Mouse (Mus musculus) left cerebral cortex, postnatal 4 days (tissue): Measurements from ENCODE around the gene Vinac1. TPM values are rescaled to one million over a fixed set of nuclear protein-coding genes. Genes with fewer than 3 reads are reported as not detected.

Experiments used
- DNase-seq: peaks from one replicate; pipeline ENCODE4 v3.0.0-alpha.2; 2022
- intact Hi-C: fragments of 180-260 bp; cut with DNase I; formaldehyde crosslinking; loops from one replicate; pipeline ENCODE4 v1.15.1; 2025
- total RNA-seq, 2 experiments: library from RNA; stranded (reverse); gene quantifications; 2 replicates each; pipeline ENCODE4 v1.2.3; 2021

The Vinac1 gene
- under 1 TPM; 0.18 to 0.36 TPM for total RNA-seq

DNA sequence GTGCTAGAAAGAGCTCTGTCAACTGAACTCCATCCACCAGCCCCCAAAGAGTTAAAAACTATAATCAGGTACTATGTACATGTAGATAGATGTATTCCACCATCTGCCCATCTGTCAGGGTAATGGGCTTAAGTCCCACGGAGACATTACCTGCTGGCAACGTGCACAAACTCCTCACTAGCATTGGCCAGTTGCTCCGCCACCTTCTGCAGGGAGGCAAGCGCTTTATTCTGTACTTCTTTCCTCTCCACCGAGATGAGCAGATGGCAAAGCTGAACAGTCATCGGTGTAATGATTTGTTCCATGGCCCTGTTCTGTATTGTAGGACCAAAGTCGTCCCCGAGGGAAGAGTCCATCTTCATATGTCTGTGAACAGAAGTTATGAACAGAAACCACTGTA lies at the start of gene Vinac1:
Vinac1 (minus strand) TSS at position 362 of the 400 bp plus-strand sequence.
- no peak for DNase-seq
- intact Hi-C loops: no loop called here

DNA sequence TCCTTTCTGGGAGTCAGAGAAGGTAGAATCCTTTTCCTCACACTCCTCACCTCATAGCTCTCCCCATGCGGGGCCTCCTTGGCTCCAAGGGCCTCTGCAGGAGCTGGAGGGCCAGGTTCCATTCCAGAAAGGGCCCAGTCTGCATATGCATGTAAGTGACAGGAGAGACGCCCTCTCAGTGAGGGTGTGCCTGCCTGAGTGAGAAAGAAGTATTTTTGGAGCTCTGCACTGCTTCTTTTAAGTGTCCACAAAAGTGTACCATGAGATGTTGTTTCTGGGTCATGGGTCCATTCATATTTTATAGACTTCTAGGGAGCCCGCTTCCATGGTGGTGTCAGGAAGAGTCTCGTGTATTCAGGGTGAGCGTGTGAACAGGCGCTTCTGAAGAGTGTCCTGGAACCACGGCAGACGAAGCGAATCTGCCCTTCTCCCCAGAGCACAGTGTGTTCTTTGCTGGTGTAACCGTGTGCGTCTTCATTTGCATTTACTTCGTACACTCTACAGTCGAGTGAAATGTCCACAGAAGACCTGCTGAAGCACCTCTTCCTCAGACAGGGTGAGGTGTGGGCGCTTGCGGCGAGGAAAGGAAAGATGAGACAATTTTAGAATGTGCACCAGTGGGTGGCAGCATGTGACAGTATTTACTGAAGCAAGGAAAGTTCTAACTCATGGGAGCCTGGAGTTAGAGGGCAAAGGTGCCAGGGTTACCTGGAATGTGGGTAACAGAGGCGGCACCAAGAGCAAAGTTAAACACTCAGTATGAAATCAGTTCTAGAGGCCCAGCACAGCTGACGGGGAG lies 46.2 kb upstream of the Vinac1 start:
- intact Hi-C loops: no loop called here
- DNase-seq: no peak

DNA sequence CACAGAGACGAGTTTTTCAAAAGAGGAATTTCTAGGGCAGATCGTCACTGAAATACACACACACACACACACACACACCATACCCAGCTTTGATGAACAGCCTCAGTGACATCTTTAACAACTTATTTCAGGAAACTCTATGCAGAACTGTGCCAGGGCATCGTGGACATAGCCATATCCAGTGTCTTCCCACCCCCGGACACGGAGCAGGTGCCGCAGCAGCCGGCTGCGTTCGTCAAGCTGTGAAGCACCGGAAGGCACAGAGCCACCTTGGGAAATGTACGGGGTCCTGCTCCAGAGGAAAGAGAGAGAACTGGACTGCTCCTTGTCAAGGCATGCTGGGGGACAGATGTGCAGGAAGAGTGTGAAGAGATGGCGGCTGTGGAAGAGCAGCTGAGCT lies 44.8 kb upstream of the Vinac1 start:
- DNase-seq: no peak

GRCm38 (mm10) chr2:129090370-129090769 lies 42.4 kb upstream of the Vinac1 start:
- intact Hi-C loops: no loop called here
- DNase-seq: no peak

More for the DNA sequence above, 44.8 kb upstream of the Vinac1 start:
- intact Hi-C loops: no loop called here

GRCm38 (mm10) chr2:129087520-129087919 lies 39.5 kb upstream of the Vinac1 start:
- DNase-seq: no peak
- intact Hi-C loops: no loop called here

DNA sequence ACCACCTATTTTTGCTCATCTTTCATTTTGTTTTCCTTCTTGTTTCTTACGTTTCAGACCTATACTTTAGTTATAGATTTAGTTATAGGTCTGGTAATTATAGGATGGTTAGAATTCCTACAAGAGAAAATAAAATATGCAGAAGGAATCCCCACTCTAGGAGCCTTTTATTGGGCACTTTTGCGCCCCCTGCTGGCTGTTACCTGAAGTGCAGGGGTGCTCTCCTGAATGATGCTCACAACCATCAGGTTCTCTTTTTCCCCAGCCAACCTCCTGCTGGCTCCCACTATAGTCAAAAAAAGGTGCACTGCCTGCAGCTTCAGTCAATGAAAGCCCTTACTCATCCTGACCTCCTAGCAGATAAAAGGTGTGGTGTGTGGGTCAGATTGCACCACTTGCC lies 37.0 kb upstream of the Vinac1 start:
- no peak for DNase-seq
- intact Hi-C loops: no loop called here

- intact Hi-C loops: no loop called here
- no peak for DNase-seq
Observed at GRCm38 (mm10) chr2:129083514-129083913, 35.5 kb upstream of the Vinac1 start.

- intact Hi-C loops: no loop called here
- no peak for DNase-seq
Observed at GRCm38 (mm10) chr2:129081097-129081496, 33.1 kb upstream of the Vinac1 start.

GRCm38 (mm10) chr2:129079194-129079593 lies 31.2 kb upstream of the Vinac1 start:
- DNase-seq: no peak
- intact Hi-C loops: no loop called here

- intact Hi-C loops: no loop called here
- DNase-seq: peak; percentile 25
Observed at GRCm38 (mm10) chr2:129078313-129078712, 30.3 kb upstream of the Vinac1 start.

DNA sequence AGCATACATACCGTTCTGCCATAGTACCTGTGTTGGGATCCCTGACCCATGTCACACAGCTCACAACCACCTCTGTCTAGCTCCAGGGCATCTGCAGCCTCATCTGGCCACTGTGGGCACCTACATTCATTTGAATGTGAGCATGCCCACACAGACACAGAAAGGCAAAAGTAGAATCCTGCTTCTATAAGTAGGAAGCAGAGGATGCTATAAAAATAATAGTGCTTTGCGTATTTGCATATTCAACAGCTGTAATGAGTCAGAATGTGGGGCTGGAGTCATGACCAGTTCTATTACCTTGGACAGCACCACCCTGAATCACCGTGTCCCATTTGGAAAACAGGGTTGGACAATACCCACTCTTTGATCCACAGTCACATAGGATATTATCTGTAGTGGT lies 22.3 kb upstream of the Vinac1 start:
- no peak for DNase-seq
- intact Hi-C loops: no loop called here

DNA sequence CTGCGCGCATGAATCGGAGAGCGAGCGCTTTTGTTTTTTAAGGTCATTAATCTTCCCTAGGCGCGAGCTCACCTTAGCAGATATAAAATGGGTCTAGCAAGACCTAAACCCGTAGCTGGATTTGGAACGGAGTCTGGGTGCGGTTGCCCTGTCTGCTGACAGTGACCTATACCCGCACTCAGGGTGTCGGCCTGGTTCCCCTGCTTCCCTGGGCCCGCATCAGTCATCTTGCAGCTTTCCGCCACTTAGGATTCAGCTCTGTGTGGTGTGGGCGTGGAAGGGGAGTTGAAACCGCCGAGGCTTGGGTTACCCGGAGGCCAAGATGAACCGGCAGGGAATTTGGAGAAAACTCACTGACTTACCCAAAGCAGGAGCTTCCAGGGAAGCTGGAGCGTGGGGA lies 18.4 kb upstream of the Vinac1 start:
- DNase-seq: peak; percentile 41
- intact Hi-C loops: loop anchor here (10.0 kb wide), 1 partner anchor 122 kb away; the partner anchor contains the start of gene Zc3h8

DNA sequence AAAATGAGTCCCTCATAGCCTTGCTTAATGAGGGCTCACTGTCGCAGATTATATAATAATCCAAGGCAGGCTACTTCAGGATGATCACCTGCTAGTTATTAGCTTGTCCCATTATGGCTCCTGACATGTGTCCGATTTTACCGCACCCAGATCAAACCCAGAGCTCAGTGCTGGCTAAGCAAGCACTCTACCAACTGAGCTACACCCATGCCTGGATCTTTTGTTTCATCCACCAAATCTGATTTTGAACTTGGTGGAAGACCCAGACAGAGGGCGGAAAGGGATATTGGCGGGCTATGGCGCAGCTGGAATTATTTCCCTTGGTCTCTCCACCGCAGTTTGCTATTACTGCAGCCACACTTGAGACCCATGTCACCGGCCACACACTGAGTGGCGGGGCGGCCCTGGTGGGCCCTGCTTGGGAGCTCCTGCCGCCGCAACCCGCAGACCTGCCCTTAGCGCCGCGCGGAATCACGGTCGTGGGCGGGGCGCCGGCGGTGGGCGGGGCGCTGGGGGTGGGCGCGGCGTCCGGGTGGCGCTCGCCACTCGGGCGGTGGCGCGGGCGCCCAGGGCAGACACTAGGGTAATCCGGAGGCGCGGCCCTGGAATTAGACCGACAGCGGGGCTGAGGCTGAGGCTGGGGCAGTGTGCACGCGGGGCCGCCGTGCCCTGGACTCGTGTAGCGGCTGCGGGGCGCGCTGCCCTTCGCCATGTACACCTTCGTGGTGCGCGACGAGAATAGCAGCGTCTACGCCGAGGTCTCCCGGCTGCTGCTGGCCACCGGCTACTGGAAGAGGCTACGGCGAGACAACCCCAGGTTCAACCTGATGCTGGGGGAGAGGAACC lies 17.7 kb upstream of the Vinac1 start, which contains the start of gene Ttl:
Ttl (plus strand) TSS at position 506 of the 846 bp plus-strand sequence.
- intact Hi-C loops: loop anchor here (10.0 kb wide), 1 partner anchor 121 kb away; the partner anchor contains the start of gene Zc3h8
- DNase-seq: peak; percentile 86

DNA sequence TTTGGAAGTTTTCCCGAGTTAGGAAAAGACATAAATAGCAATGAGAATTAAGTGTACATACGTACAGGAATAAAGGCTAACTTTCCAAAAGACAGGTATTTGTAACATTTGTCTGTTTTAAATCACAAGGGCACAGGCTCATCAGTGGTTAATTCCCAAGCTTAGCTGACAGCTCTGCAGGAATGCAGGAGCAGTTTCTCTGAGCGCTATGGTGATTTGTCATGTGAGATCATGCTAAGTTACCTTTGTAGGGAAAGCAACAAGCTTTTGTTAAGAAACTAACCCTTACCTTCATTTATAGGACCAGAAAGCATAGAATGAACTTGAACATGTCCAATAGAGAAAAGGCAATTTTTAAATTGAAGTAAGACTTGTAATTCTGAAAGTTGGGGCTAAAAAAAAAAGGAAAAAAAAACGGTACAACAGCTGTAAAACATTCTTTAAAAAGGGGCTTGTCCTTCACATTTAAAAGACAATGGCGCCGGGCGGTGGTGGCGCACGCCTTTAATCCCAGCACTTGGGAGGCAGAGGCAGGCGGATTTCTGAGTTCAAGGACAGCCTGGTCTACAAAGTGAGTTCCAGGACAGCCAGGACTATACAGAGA lies 13.6 kb upstream of the Vinac1 start:
- DNase-seq: no peak
- intact Hi-C loops: loop anchor here (10.0 kb wide), 1 partner anchor 117 kb away; the partner anchor contains the start of gene Zc3h8

DNA sequence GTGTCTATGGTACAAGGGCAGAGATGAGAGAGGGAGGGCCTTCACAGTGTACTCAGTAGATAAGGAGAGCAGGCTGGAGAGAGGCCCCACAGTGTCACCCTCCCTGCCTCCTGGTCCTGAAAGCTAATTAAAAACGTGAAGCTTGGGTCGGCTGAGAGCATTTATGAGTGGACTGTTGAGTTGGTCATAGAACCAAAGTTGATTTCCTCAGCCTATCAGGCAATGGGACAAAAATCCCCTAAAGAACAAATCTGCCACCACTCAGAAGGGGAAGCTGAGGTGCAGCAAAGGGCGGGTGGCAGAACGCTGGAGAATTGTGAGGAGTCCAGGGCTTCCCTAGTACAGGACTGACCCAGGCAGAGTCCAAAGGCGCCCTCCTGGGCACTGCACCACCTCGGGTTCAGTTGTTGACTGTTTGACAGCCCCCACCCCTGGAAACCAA lies 10.0 kb upstream of the Vinac1 start:
- intact Hi-C loops: no loop called here
- no peak for DNase-seq

GRCm38 (mm10) chr2:129057256-129057655 lies 9.3 kb upstream of the Vinac1 start:
- intact Hi-C loops: no loop called here
- DNase-seq: no peak

- DNase-seq: no peak
- intact Hi-C loops: no loop called here
Observed at GRCm38 (mm10) chr2:129056597-129056996, 8.6 kb upstream of the Vinac1 start.

- DNase-seq: no peak
- intact Hi-C loops: no loop called here
Observed at GRCm38 (mm10) chr2:129055741-129056140, 7.8 kb upstream of the Vinac1 start.

GRCm38 (mm10) chr2:129052451-129052983 lies 4.5 kb upstream of the Vinac1 start:
- DNase-seq: no peak
- intact Hi-C loops: loop anchor here (5.0 kb wide), 1 partner anchor 575 kb away; no protein-coding TSS in a partner anchor

DNA sequence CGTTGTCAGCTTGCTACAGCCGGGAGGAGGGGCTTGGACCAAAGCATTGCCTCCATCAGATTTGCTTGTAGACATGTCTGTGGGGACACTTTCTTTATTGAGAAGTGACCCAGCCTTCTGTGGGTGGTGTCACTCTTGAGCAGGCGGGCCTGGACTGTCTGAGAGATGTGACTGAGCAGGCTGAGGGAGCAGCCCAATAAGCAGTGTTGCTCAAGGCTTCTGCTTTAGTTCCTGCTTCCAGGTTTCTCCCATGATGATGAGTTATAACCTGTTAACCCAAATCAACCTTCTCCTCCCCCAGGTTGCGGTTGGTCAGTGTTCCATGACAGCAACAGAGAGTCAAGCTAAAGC lies 1.2 kb downstream of the Vinac1 start:
- no peak for DNase-seq
- intact Hi-C loops: no loop called here
